Mouse (Mus musculus): ENCODE results near the gene Stard9.
"Not testable (repeated sequence)": the region's sequence is repeated elsewhere in the genome, so short reads cannot be mapped to it uniquely, and the experiment has no call there.

Gene Stard9

DNA sequence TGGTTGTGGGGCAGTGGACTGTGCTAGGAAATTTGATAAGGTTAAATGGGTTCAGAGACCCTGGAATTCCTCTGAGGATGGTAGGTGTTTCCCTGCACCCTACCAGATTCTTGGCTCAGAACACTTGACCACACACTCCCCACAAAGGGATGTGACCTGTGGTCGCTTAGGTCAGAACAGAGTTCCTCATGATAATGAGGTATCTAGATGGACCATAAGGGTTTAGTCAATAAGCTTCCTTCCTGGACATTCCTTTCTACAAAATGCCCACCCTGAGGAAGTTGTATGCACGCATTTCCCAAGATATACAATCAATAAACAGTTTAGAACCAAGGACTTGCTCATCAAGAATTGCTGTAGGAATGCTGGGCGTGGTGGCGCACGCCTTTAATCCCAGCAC is 27.0 kb downstream of the Stard9 start:
- no peak for DNase-seq

DNA sequence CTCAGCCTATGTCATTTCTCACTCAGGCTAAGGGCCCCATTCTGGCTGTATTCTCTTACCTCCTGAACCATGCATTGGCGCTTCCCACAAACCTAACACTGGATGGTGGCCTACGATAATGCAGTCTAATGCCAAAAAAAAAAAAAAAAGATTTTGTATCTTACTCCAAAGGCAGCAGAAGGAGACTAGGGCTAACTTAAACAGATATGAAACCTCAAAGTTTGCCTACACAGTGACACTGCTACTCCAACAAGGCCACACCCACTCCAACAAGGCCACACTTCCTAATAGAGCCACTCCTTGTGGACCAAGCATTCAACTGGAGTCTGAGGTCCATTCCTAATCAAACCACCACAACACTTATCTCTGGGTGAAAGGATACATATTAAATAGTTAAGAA is 27.8 kb downstream of the Stard9 start:
- no peak for DNase-seq

DNA sequence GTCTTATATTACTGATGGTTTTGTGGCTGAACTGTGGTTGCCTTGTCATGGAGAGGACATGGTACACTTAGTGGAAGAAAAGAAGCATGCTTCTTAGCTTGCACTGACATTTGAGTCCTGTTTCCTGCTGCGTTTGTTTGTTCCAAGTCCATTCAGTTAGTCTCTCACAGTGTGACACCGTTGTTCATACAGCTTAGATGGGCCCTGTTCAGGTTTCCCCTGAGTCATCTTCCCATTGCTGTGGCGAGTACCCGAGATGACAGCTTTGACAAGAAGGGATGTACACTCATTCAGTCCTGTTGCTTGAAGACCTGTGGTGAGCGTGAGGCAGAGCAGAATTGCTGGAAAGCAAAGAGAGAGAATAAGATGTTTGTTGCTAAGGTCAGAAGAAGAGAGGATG is 29.6 kb downstream of the Stard9 start:
- DNase-seq: no peak

DNA sequence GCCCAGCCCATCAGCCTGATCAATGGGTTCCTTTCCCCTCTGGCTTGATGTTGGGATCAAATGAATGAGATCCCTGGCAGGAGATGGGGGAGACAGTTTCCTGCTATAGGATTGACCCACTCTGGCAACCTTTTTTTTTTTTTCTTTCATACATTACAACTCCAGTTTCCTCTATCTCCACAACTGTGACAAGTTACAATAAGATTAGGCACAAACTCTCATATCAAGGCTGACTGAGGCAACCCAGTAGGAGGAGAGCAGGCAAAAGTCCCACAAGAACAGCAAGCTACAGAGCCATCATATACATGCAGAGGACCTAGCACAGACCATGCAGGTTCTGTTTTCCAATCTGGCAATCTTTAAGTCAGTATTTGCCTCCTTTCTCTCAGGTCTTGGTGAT is 30.4 kb downstream of the Stard9 start:
- DNase-seq: no peak

DNA sequence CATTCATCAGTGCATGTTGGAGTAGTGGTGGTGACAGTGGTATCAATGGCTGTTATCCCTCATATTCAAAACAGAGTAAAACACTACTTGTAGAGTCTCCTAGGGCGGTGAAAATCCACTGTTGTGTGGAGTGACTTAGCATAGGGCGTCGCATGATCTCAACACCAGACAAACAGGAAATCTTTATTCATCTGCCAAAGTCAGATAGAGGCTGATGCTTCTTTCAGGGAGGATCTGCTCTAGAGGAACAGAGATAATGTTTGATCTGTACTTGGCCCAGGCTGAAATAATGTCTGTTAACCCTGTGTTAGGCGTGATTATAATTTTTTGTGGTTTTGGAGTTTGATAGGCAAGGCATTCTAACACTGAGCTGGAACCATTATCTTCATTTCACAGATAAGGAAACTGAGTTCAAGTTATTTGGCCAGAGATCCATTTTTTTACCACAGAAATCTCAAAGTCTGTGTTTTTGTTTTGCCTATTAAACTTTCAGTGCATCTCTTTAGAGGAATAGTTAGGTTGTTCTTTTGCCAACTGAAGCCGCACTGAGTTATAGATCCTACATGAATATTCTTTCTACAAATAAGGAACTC is 31.7 kb downstream of the Stard9 start:
- DNase-seq: no peak

DNA sequence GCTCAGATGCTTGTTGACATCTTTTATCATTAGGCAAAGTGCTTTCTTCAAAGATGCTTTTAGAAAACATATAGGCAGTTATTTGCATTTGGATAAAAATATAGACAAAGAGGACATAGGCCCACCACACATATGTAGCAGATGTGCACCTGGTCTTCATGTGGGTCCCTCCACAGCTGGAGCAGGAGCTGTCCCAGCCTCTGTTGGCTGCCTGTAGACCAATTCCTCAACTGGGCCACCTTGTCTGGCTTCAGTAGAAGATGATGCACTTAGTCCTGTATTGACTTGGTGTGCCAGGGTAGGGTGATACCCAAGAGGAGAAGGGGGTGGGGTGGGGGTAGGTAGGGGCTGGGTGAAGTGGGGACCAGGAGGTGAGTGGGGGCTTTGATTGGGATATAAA is 33.8 kb downstream of the Stard9 start:
- DNase-seq: no peak

DNA sequence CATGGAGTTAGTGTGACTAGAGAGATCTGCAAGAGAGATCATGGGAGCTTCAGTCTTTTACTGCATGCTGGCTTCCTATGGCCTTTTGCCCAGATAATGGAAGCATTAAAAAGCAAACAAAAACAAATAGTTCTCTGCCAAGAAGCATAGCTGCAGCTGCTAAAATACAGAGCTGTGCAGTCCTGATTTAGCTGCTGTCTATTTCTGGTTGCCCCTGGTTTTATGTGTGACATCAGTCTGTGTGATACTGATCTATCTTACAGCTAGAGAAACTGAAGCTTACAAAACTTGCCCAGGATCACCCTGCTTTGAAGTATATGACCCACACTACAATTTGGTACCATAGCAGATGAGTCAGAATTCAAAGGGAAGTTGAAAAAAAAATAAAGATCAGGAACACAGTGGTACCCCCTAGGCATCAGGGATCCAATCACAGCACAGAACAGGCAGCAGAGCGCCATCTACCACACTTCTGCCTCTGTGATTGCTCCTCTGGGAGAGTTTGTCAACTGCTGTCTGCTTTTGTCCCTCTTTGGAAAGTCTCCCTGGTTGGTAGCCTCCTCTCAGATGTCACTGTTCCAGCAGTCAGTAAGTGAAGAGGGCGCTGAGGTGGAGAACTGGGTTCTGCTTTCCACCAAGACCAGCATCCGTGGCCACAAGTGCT is 34.7 kb downstream of the Stard9 start:
- no peak for DNase-seq

DNA sequence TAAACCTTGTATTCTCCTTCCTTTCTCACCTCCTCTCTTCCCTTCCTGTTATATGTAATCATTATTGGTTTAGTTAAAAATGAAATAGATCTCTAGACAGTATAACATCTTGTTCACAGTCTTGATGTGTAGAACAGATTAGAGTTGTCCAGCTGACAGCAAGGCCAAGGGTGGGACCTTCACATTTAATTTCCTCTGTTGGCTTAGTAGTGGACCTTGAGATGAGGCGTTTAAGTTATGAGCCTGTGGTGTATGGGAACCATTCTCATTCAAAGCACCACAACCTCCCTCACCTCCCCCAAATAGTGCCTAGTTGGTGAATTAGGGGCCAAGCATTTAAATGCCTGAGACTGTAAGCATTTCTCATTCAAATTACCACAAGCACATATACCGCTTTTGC is 38.5 kb downstream of the Stard9 start:
- no peak for DNase-seq

DNA sequence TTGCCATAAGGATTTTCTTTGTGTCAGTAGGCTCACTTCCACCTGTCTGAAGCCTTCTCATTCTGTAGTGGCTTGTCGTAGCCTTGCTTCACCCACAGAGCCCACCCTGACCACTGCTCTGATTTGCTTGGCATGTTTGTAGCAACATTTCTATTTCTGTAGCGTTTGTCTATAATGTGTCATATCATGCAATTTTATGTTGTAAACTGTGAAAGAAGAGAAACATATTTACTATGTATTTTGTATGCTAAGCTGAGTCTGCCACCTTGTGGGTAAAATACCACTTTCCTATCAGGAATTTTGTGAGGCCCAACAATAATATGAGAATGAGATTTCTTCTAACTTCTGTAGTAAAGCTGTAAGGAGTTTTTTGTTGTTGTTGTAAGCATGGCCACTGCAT is 41.3 kb downstream of the Stard9 start:
- DNase-seq: no peak

DNA sequence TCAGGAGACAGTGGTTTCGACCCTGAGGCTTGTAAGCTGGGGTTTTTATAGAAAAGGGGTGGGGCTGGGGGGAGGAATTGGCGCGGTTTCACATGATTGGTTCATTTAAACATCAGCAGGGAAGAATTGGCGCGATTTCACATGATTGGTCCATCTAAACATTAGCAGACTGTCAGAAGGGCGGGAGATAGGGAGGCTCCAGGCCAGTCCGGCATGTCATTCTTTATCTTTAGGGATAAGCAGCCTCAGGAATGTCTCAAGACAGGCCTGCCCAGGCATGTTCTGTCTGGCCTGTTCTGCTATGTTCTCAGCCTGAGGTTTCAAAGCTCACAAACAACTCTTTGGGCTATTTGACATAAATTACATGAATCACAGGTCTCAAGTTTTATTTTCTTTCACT is 52.2 kb downstream of the Stard9 start:
- DNase-seq: not testable (repeated sequence)

DNA sequence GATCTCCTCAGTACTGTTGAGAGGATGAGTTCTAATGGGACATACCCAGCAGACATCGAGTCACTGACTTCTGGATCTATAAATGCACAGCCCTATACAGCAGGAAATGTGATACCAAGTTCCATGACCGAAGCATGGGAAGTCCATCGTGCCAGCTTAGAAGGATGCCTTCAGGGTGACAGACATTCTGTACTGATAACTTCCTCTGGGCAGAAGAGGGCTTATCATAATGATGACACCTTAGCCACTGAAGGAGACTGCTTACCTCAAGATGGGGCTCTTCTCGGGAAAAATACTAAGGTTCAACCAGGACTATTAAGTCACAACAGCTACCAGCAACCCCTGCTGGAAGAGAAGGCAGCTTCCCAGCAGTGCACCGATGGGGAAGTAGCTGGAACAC is 68.8 kb downstream of the Stard9 start:
- no peak for DNase-seq

DNA sequence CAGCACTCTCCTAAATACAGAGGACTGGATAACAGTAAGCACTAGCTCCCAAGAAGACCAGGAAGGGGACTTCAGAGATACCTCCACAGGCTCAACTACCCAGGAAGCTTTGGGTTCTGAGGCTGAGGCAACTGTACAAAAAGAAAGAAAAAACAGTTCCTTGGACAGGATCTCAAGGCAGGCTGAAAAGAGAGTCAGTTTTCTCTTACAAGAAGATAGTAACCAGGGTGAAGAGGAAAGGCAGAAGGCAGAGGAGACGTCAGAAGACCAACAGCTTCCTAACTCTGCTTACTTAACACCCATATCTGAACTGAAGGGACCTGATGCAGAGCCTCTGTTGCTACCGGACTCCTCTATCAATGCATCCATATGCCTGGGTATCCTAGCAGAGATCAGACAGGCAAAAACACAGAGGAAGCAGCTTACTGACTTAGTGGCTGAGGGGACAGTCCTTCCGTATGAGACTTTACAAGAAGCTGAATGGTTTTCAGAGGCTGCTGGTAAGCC is 71.5 kb downstream of the Stard9 start:
- no peak for DNase-seq

DNA sequence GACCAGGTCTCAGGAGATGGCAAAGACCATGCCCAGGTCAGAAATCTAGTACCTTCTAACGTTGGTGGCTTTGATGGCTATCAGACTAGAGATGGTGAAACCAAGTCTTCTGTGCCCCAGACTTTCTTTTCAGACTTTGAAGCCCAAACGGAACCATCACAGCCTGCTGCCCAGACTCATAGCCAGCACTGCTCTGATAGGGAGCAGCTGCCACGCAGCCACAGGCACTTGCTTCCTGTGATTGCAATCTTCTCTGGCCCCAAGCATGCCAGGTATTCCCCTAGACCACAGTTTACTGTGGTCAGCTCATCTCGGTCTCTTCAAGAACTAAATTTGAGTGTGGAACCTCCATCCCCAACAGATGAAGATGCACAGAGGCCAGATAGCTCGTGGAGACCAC is 73.8 kb downstream of the Stard9 start:
- no peak for DNase-seq

DNA sequence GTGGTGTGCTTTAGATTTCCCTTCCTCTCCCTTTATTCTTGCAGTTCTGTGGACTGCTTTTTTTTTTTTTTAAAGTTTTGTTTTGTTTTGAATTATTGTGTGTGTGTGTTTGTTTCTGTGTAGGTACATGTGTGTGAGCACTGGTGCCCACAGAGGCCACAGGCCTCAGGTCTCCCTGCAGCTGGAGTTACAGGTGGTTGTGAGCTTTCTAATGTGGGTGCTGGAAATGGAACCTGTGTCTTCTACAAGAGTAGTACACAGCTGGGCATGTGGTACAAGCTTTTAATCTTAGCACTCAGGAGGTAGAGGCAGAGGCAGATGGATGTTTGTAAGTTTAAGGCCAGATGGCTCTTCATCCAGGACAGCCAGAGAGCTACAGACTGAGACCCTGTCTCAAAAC is 78.1 kb downstream of the Stard9 start:
- DNase-seq: no peak

DNA sequence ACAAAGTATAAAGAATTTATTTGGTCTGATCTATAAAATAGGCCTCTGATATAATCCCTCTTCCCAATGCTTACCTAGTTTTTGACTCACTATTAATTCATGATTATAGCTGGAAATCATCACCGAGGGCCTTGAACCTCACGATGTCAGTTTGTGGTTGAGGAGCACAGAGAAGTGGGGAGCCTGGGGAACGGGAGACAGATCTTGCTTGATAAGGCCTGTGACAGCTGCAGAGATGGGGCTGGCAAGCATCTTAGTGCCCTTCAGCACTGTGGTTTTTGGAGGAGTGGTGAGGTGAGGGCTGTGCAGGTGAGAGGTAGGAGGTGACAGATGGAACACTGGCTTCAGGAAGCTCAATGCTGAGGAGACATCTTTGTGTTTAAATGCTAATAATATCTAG is 81.2 kb downstream of the Stard9 start:
- no peak for DNase-seq

DNA sequence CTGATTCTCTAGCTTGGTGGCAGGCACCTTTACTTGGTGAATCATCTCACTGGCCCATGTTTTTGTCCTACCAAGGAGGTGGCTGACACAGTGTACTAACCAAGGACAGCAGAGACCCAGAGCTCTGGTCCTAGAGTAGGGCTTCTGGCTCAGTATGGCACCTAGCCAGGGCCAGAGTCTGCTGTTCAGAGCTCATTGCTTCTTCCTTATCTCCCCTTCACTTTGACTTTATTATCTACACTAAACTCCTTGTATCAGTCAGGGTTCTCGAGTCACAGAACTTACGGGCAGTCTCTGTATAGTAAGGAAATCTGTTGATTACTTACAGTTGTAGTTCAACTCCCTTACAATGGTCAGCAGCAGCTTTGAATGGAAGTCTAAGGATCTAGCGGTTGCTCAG is 82.0 kb downstream of the Stard9 start:
- DNase-seq: no peak

DNA sequence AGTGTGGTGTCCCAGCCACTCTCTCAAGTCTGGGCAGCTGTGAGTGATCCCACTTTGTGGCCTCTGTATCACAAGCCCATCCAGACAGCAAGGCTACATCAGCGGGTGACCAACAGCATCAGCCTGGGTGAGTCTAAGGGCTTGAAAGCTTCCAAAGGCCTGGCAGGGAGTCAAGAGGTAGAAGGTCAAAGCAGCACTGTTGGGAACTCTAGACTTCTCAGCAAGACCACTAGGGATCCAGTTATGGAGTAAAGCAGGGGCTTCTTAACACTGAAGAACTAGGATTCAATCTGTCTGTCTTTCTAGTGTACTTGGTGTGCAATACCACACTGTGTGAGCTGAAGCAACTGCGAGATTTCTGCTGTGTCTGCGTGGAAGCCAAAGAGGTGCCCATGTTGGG is 84.5 kb downstream of the Stard9 start:
- no peak for DNase-seq

DNA sequence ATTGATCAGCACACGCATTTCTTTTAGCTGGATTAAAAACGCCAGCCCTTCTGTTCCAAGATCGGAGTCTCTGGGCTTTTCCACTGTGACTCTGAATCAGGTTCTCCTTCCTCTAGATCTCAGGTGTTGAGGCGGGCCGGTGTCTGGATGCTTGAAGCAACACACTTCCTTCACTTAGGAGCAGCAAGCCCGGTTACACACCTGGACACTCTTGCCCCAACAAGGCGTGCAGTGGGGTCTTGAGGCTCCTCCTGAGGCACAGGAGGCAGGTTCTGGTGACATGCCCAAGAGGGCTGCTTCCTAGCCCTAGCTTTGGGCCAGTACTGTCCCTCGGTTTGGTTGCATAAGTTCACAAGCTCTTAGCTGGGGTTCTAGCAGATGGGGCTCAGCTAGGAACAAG is 89.6 kb downstream of the Stard9 start:
- no peak for DNase-seq

DNA sequence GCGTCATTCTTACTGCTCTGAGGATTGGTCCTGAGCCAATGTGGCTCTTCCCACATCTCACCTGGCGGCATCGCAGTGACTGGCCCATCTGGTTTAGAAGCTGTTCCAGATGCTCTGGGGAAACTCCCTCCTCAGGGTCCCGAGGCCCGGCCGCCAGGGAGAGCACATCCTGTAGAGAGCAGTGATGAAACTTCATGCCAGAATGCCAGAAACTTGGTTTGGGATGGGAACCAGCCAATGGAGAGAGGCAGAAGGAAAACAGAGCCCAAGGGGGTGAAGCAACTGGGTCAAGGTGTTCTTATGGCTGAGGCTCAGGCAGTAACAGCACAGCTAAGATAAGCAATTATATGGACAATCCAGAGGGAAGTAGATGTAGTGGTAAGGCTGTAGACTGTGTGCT is 91.9 kb downstream of the Stard9 start:
- DNase-seq: no peak

DNA sequence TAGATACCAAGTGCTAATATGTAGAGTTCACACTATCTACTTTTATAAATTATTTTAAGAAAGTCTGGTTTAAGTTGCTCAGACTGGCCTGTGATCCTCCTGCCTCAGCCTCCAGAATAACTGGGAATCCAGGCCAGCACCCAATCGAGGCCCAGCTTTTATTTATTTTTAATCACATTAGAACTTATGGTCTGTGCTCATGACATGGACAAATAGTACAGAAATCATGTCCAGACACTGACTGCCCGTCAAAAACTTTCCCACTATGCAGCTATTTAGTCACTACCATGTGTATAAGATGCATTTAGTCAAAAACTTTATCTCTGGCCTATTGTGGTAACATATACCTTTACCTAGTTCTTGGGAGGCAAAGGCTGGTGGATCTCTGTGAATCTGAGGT is 93.0 kb downstream of the Stard9 start:
- no peak for DNase-seq

DNA sequence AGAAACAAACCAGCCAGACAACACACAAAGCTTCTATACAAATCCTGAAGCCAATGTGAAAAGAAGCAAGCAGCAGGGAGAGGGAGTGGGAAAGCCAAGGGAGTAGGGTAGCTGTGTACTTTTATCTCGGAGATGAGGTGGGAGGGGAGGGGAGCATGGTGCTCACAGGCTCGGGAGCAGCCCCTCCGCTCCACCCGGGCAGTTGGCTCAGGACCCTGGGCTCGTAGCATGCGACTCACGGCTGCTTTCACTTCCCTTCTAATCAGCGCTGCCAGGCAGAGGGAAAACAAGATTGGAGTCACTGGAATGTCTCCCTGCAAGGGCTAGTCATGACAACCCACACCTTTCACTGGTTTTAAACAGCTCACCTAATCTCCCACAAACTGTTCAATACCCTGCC is 93.6 kb downstream of the Stard9 start:
- no peak for DNase-seq

DNA sequence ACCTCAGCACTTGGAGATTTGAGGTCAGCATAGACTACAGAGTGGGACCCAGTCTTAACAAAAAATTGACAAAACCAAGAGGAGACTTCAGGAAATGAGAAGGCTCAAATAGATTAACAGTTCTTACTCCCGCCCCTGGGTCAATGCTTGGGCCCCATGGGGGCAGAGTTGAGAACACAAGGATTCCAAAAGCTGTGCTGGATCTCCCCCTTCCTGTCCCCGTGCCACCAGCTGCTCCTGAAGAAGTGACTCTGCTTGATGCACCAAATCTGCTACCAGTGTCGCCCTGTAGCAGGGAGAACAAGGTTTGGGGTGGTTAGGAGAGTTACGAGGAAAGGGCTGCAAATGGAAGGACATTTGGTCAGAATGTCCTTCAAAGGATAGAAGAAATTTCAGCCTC is 94.7 kb downstream of the Stard9 start:
- DNase-seq: no peak

DNA sequence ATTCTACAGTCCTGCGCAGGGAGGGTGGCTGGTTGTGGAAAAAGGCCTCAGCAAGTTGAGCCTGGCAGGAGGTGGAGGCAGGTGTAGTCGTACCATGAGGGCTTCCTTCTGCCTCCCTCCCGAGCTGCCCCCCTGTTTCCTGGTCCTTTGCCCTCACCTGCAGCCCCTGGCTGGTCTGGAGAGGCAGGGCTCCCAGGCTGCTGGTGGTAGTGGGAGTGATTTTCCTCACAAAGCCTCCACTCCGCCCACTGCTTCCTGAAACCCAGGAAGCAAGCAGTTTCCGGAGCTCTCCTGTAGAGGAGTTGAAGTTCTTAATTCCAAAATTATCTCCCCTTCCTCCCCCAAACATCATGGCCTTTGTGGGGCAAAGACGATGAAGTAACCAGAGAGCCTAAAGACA is 95.3 kb downstream of the Stard9 start:
- DNase-seq: no peak

DNA sequence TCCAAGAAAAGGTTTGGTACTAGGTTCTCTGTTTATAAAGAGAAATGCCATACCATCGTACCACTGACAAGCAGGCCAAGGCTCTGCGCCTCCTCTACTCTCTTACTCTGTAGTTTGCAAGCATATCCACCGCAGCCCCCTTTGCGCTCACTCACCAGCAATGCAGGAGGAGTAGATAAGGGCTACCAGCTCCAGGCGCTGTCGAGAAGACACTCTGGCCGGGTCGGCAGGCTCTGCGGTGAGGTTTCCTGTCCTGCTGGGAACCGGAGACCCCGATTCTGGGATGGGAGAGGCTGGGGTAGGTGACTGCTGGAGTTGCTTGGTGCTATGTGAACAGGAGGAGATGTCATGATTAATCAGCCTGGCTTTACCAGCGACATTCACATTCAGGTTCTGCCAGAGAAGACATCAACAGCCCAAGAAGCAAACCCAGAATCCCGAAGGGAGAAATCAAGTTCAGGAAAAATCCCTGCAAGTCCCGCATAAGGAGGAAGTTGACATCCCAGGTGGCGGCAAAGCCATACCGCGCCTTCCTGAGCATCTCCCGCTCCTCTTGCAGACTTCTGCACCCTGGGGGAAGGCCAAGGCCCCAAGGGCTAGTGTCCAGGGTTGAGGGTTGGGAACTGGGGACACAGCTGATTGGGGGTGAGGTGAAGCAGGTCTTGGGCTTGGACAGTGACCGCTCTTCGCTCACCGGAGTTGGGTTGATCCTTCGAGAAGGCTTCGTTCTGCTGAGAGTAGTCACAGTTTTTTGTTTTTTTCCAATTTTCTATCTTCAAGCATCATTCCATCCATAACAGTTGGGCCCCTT is 101.1 kb downstream of the Stard9 start:
- no peak for DNase-seq

Data from layer of hippocampus, adult 9-11 months (tissue).